Mouse (Mus musculus): ENCODE results near the gene Coro1c.

DNA sequence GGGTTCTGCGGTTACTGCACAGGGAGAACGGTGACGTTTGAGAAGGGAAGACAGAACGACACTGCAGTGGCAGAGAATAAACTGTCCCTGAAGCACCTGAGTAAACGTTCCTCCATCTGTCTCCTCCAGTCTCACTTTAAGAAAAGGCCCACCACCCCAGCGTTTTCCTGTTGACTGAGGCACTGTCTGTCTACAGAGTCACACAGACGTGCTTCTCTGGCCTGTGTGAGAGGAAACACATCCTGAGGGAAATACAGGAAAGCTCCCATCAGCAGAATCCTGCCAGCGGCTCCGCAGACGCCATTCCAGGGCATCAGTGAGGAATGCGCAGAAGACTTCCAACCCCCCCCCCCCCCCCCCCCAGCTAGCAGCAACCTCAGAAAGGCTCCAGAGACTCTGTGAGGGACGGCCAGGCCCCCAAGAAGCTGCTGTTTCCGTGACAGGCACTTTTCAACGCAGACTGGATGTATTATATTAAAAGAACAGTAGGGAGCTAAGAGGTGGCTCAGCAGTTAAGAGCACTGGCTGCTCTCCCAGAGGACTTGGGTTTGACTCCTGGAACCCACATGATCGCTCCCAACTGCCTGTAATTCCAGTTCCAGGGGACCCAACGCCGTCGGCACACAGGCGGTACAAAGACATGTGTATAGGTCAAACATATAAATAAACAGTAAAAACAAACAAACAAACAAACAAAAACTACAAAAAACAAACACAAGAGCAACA is 19.2 kb downstream of the Coro1c start:
- TF ChIP-seq POLR2A (IDR thresholded peaks at IDR 0.05; ENCODE audit: low read depth, low read length) (no peak), CTCF (IDR thresholded peaks at IDR 0.05; ENCODE audit: borderline replicate concordance, insufficient read depth, low read length) (no peak)

Measured in embryonic fibroblast, embryonic 13.5 days (primary cell).